Mouse (Mus musculus) thymus, postnatal 14 days (tissue): ENCODE measurements around the gene Hps4.

Source experiments
- DNase-seq: peaks from one replicate; pipeline ENCODE4 v3.0.0; 2021

The Hps4 gene

GRCm38 (mm10) chr5:112324637-112325545 is 18.0 kb upstream of the Hps4 start:
- DNase-seq, result peak; percentile 63

GRCm38 (mm10) chr5:112325546-112326445 is 17.1 kb upstream of the Hps4 start, which contains the start of gene Tfip11:
TSS of gene Tfip11 (plus strand) at chr5:112326358.
- DNase-seq, result peak; percentile 95

DNA sequence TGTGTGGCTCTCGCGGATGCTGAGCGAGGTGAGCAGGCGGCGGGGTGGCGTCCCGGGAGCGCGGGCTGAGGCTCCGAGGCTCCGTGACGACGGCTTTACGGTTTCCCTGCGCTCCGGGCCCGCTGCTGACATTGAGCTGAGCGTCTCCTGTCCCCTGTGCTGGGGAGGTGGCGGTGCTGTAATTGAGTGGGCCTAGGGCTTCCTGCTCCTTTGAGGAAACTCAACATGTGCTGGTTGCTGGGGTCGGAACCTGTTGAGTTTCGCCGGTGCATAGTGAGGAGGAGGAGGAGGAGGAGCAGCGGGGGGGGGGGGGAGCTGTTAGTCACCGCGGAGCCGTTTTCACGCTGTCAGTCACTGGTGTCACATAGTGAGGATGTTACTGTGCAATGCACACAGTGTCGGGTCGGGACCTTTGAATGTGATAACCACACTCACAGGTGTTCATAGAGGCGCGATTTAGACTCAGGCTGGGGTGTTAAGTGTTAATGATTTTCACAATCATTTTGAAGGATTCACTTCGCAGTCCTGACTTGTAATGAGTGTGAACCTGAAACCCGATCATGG is 16.4 kb upstream of the Hps4 start:
- no peak for DNase-seq

DNA sequence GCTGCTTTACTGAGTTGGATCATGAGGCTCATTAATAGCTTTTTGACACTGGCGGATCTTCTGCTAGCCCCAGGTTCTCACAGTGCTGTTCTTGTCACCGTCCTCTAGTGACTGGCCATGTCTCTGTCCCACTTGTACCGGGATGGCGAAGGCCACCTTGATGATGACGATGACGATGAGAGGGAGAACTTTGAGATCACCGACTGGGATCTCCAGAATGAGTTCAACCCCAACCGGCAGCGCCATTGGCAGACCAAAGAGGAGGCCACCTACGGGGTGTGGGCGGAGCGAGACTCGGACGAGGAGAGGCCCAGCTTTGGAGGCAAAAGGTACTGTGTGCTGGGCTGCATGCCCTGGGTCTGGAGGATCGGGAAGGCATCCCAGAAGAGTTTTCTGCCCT is 15.0 kb upstream of the Hps4 start:
- no peak for DNase-seq

DNA sequence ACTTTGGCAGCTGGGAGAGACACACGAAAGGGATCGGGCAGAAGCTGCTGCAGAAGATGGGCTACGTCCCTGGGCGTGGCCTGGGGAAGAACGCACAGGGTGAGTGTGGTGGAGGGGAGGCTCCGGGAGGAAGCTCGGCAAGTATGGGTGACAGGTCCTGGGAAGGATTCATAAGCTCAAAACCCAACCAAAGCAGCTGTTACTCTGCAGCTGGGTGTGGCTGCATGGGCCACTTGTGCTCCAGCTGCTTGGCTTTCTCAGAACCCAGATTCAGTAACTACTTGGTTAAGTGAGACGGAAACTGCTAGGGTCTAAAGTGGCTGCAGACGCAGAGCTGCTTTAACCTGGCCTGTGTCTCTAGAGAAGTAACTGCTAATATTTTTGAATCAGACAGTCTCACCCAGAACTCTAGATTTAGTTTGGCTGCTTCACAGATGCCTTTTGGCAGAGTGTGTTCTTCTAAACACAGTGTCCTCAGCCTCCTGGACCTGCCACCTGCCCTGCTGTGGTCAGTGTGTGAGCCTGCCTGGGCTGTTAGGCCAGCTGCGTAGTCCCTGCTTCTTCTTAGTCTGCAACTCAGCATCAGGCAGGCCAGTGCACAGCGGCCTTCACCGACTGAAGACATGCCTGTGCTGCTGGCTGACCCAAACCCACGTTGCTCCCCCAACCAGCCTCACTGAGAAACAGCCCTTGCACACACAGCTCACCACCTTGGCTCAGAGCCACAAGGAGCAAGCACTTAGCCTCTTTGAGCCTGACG is 12.9 kb upstream of the Hps4 start:
- no peak for DNase-seq

DNA sequence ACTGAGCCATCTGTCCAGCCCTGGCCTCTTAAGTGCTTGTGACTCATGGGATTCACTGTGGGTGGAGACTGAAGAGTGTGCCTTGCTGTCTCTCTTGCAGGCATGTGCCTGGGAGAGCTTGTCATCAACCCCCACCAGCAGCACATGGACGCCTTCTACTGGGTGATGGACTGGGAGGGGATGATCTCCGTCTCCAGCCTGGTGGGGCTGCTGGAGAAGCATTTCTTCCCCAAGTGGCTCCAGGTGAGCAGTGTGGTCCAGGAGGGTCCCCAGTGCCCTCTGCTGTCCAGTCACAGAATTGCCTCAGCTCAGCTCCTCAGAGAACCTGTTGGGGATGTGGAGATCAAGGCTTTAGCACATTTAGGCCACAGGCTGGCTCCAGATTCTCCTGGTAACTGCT is 7.4 kb upstream of the Hps4 start:
- DNase-seq, result peak; percentile 68

DNA sequence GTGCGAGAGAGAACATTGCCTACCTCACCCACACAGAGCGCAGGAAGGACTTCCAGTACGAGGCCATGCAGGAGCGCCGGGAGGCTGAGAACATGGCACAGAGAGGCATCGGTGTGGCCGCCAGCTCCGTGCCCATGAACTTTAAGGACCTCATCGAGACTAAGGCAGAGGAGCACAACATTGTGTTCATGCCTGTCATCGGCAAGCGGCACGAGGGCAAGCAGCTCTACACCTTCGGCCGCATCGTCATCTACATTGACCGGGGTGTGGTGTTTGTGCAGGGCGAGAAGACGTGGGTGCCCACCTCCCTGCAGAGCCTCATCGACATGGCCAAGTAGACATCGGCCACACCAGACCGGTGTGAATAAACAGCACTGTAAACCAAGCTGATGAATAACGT is 5.9 kb upstream of the Hps4 start:
- no peak for DNase-seq

DNA sequence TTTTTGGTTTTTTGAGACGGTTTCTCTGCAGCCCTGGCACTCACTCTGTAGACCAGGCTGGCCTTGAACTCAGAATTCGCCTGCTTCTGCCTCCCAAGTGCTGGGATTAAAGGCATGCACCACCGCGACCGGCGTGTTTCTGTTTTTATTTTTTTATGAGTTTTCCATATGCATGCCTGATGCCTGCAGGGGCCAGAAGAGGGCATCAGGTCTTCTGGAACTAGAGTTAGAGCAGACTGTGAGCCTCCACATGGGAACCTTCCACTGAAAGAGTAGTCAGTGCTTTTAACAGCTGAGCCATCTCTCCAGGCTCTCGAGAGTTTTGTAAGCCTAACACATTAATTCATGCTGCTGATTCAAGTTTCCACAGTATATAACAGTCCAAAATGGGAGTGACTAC is 3.7 kb upstream of the Hps4 start:
- no peak for DNase-seq

DNA sequence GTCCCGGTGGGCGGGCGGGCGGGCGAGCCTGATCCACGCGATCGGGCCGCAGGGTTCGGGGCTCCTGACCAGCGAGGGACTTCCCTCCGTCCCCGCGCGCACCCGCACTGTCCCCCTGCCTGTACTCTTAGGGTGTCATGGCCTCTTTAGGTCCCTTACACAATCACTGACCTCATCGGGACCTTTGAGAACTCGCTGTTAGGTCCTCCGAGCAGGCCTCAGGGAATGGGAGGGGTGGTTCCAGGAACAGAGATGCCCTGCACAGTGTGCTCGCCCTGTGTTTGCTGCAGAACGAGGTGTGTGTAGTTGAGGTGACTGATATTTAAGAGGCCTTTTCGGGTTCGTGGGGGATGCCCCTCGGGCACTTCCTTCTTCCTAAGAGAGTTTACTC is 317 bp downstream of the Hps4 start:
- DNase-seq, result no peak

GRCm38 (mm10) chr5:112344092-112344960 is 1.4 kb downstream of the Hps4 start:
- no peak for DNase-seq

- no peak for DNase-seq
Measured at GRCm38 (mm10) chr5:112346211-112346965, 3.5 kb downstream of the Hps4 start.

DNA sequence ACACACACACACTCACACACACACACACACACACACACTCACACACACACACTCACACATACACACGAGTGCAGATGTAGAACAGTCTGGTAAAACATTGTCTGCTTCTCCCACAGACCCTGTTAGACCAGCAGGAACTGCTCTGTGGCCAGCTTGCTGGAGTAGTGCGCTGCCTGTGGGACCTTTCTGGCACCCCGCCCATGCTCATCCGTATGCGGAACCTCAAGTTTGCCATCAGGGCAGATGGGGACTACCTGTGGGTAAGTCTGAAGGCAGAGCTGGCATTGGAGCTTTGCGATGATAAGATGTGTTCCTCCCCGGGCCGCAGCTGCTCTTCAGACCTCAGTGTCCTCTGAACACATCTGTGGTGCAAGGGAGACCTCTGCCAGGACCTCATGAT is 6.3 kb downstream of the Hps4 start:
- DNase-seq, result no peak

DNA sequence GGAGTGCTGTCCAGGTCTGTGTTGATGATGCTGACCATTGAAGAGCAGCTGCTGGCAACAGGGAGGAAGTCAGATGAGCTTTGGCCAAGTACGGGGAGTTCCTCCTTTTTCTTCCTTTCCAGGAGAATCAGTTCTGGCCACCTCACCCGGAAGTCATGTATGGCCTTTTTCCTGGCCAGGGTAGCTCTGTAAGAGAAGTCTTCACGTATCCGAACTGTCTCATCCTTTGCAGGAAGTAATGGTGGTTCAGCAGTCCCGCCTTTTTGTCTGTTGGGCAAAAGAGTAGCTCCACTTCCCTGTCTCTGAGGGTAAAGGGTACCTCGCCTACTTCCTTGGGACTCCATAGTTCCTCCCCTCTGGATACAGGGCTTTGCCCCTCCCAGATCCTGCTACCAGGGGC is 12.6 kb downstream of the Hps4 start:
- no peak for DNase-seq

GRCm38 (mm10) chr5:112355910-112356309 is 13.0 kb downstream of the Hps4 start, which contains the start of gene Gm6583:
TSS of gene Gm6583 (minus strand) at chr5:112356033.
- DNase-seq, result no peak

GRCm38 (mm10) chr5:112356322-112356721 is 13.4 kb downstream of the Hps4 start:
- no peak for DNase-seq

- DNase-seq, result no peak
Measured at GRCm38 (mm10) chr5:112359520-112359919, 16.6 kb downstream of the Hps4 start.

- no peak for DNase-seq
Measured at GRCm38 (mm10) chr5:112360077-112360476, 17.2 kb downstream of the Hps4 start.

DNA sequence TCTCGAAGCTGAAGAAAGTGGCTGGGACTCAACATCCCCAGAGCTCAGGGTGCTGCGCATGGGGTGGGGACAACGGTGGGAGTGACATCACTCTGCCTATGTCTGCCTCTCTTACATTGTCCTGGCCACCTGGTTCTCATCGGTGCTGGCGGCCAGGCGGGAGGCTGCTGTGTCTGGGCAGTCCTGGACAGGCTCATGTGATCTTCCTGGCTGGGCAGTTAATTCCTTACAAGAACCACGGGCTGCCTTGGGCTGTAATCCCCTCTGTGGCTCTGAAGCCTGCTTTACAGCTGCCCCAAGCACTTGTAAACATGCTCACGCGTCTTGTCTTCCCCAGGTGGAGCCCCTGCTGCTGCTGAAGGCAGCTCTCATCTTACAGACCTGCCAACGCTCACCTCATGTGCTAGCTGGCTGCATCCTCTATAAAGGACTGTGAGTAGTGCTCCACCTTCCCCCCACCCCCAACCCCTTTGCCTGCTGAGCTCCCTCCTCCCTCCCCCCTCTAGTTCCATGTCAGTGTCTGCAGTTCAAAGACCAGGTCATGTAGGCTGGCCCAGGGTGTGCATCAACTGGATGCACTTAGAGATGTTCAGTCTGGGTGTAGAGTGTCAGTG is 21.4 kb downstream of the Hps4 start:
- DNase-seq, result no peak

DNA sequence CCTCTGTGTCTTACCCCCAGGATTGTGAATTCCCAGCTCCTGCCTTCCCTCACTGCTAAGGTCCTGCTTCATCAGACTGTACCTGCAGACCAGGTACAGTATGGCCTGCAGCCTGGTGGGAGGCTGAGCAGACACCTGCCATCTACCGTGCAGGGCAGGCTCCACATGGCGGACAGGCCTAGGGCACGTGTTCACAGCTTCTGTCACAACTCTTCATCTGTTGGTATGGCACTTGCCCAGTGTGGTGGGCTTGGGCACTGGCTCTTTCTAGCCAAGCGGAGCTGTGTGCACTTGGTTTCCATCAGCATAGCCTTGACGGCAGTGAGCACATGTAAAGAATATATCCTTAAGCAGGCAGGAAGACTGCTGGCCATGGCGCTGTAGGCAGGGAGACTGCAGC is 24.0 kb downstream of the Hps4 start:
- no peak for DNase-seq

- no peak for DNase-seq
Measured at GRCm38 (mm10) chr5:112367338-112367737, 24.5 kb downstream of the Hps4 start.
